Mouse (Mus musculus) 3T3-L1 (cell line): Measurements from ENCODE around the gene Gab2.

Experiments
- DNase-seq: peaks from one replicate; pipeline ENCODE4 v3.0.0-alpha.2; 2015; ENCODE audit warnings: low read depth, low spot score

The Gab2 gene

DNA sequence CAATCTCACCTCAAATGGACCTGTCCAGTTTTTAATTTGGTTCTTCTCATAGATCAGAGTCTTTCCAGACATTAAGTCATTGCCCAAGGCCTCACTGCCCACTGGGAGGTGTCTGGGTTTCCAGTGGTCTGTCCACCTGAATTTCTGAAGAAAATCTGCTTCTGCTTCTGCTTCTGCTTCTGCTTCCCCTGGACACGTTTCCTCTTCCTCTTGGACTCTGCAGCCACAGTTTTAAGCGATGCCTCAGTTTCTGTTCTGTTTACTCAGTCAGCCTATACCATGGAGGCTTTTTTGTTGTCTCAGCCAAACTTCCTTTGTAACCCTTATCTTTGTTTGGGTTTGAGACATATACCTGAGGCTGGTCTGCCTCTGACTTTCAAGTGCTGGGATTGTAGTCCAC, 170.3 kb downstream of the Gab2 start:
- no peak for DNase-seq

DNA sequence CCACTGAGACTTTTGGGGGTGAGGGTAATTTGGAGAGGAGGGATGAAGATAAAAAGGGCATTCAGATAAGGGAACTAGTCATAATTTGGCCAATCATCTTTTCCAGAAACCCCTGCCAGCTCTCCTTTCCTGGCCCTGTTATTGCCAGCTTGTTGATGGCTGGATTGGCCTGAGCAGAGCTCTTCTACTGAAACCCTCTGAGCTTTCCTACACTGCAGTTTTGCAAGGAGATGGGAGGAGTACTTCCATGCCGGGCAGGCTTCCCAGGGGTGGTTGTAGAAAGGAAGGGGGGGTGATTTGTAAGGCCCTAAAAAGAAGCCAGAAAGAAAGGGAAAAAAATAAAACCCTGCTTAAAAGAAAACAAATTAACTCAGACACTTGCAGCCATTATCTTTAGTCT, 181.2 kb downstream of the Gab2 start:
- DNase-seq = no peak

DNA sequence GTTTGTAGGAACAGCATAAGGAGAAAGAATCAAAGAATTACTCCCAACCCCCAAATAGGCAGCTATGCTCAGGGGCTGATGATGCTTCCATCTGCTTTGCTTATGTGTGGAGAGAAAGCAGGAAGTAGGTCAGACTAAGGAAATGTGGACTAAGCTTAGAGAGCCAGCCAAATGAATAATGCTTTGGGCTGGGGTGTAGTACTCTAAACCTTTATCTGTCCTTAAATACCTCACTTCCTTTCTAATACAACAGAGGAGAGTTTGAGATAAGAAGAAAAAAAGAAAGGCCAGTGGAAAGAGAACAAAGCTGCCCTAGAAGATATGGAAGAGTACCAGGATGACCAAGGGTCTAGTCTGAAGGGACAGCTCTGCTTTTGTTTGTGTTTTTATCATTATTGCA, 189.0 kb downstream of the Gab2 start:
- no peak for DNase-seq

DNA sequence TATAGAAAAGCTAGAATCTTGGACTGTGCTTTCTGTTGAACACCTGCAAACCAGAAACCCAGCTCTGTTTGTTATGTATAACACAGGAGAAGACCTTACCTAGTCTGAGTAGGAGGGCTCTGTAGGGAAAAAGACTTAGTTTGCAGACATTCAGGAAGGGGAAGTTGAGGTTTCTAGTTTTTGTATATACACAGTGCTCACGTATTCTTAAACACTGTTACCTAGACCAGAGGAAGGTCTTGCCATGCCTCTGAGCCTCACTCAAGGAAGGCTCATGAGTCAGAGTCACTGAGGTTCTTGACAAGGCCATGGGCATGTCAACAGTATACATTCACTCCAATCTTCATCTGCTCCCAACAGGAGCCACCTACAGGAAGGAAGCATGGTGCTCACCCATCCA, 189.7 kb downstream of the Gab2 start:
- DNase-seq = no peak

DNA sequence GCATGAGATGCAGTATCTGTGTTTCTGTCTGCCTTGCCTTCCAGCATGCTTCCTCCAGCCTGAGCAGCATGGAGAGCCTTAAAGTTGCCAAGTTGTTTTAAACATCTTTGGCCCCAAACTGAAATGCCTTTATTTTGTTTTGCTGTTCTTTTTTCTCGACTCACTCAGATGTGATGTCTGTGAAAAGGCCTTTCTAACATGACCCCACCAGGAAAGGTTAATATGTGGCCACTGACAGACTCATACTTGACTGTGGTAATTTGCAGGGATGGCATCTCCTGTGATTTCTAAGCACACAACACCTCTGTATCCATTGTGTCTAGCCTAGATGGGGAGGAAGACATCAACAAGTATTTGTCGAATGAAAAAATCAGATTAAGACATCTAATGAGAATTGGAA, 215.6 kb downstream of the Gab2 start:
- DNase-seq = no peak

DNA sequence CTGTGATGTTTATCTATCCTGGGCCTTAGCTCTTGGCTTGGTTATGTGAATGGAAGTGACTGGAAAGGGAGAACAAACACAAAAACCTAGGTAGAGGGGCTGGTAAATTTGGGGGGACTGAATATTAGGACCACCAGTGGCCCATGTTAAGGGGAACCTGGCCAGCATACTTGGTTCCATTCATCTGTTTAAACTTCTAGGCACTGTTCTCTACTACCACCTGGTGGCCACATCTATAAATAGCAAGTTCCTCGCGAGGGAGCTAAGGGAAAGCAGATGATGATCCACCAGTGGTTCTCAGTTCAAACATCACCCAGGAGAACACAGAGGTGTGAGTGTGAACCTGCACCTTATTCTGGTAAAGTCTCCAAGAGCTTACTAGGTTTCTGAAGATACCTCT, 216.1 kb downstream of the Gab2 start:
- peak; percentile 74 for DNase-seq

DNA sequence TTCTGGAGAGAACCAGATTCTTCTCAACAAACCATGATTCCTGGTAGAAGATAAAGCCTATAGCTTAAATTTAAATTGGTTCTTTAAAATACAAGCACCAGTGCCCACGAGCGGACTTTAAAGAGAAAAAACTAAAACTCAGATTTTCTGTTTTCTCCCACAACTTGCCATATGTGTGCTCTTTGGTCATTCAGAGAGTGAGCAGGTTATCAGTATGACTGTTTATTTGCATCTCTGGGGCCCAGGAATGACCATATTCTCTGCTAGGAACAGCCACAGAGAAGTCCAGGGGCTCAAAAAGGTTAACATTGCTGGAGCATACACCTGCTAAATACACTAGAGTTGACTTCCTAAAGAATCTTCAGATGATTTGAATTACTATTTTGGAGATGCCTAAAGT, 216.9 kb downstream of the Gab2 start:
- no peak for DNase-seq

DNA sequence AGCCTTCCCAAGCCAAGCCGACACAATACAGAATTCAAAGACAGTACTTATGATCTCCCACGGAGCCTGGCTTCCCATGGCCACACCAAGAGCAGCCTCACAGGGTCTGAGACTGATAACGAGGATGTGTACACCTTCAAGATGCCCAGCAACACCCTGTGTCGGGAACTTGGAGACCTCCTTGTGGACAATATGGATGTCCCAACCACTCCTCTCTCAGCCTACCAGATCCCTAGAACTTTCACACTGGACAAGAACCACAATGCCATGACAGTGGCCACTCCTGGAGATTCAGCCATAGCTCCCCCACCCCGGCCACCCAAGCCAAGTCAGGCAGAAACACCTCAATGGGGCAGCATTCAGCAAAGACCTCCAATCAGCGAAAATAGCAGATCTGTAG, 217.6 kb downstream of the Gab2 start:
- DNase-seq = no peak

DNA sequence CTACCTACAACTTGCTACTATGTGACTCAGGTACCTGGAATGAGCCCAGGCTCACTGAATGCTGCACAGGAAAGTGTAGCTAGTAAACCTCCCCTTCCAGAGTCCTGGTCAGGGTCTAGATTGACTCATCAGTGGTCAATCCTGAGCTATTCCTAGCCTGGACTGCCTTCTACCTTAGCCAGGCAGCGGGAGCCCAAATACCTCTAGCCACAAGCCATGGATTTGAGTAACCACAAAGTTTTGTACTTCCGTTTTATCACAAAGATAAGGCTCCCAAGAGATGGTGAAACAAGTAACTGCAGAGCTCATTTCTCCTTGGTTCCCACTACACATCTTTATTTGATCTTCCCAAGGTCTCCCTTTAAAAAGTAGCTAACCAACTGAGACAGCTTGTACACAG, 219.5 kb downstream of the Gab2 start:
- DNase-seq = no peak

DNA sequence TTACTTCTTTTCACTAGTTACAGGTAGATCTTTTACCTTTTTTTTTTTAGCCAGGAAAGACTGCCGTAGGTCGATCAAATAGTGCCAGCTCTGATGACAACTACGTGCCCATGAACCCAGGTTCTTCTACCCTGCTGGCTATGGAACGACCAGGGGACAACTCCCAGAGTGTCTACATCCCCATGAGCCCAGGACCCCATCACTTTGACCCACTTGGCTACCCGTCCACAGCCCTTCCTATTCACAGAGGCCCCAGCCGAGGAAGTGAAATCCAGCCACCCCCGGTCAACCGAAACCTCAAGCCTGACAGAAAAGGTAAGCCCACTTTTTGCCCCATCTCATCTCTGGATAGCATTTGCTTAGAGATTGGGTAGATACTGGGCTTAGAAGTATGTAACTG, 219.9 kb downstream of the Gab2 start:
- no peak for DNase-seq

DNA sequence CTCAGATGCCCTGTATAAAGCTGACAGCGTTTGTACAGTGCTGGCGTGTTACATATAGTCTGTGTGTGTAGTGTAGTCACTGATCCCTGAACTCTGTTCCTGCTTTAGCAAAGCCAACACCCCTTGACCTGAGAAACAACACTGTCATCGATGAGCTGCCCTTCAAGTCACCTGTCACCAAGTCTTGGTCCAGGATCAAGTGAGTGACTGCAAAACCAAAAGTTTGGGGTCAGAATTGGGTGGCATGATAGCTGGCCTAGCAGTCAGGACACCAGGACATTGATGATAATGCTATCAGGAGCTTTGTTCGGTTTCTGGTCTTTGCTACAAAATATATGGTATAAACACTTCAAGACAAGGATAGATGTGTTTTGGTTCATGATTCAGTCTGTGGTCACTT, 220.9 kb downstream of the Gab2 start:
- DNase-seq = no peak

DNA sequence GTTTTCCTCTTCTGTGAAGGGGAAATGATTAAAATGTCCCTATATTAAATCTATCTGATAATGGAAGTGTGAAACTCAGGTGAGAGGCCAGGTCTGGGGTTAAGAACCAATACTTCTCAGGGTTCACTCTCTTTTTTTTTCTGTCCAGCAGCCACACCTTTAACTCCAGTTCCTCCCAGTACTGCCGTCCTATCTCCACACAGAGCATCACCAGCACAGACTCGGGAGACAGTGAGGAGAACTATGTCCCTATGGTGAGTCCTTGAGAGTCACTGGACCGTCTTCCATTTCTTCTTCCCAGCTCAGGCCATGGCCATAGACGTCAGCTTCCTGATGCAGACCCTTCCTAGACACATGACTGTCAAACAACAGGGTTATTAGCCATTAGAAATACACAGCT, 221.5 kb downstream of the Gab2 start:
- DNase-seq = no peak

DNA sequence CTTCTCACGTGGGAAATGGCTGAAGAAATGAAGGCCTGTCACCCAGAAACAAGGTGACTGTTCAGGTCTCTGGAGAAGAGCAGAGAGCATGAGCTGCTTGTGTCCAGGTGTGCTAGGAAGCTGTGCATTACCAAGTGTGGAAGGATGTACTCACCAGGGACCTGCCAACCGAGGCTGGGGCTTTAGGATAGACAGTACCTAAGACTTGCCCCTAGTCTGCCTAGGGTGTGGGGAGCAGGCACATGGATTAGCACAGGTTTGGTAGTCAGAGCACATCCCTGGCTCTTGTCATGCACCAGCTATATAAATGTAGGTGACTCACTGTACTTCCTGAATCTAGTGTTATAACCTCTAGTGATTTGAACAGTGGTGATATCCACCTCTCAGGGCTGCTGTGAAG, 222.2 kb downstream of the Gab2 start:
- DNase-seq = no peak

DNA sequence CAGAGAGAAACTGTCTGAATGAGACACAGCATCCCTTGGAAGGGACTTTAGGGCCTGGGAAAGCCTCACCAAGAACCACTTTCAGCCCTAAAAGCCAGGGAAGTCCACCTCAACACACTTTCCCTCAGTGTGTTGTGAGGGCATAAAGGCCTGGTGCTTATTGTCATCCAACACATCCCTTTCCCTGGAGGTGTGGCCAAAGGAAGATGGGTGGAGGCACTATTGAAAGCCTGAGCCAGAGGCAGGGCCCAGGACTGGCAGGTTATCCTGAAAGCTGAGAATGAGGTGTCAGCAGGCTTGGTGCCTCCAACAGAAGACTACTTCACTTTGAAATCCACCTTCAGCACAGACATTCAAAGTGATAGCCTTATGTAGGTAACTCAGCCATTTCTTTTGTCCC, 223.1 kb downstream of the Gab2 start:
- no peak for DNase-seq

DNA sequence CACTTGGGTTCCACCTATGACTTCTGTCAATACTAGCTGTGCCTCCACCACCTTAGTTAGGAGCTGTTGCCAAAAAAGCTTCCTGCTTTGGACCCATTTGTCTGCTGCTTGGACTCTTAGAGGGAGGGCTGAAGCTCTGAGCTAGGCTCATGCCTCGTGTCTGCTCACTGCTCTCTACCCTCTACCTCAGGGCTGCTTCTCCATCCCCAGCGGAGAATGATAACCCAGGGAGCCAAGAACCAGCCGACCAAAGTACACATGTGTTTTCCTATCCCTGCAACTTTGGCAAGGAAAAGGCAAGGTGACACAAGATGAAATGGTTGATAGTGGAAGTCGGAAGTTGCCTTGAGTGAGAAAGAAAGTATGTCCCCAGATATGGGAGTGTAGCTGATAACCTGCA, 223.8 kb downstream of the Gab2 start:
- no peak for DNase-seq

DNA sequence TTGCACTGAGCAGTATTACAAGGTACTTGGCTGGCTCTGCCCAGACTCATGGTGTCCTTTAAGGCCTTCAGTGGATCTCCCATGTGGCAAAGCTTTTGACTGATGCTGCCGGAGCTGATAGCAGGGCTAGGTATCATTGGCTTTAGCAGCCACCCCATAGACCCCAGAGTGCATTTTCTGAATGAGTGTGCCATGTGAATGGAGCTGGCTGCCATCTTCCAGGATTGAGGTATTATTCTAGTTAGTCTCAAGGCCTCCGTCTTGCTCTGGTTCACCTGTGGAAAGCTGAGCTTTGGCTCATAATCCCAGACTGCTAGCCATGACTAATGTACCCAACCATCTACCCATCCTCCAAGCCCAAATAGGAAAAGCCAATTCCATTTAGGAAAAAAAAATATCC, 225.4 kb downstream of the Gab2 start:
- DNase-seq = no peak

DNA sequence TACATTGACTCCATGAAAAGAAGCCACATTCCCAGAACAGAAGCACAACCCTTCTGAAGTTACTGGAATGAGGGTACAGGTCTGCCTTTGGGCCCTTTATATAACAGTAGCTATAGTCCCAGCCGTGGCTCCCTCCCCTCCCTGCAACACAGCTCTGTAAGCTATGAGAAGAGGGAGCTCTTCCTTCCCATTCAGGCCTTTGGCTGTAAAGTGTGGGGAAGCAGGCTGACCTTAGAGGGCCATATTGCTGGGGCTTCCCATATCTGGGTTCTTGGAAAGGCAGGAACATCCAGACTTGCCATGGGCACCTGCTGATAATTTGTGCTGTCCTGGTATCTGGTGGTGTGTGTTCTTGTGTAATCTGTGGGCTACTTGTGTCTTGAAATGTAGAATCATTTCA, 226.2 kb downstream of the Gab2 start:
- no peak for DNase-seq

DNA sequence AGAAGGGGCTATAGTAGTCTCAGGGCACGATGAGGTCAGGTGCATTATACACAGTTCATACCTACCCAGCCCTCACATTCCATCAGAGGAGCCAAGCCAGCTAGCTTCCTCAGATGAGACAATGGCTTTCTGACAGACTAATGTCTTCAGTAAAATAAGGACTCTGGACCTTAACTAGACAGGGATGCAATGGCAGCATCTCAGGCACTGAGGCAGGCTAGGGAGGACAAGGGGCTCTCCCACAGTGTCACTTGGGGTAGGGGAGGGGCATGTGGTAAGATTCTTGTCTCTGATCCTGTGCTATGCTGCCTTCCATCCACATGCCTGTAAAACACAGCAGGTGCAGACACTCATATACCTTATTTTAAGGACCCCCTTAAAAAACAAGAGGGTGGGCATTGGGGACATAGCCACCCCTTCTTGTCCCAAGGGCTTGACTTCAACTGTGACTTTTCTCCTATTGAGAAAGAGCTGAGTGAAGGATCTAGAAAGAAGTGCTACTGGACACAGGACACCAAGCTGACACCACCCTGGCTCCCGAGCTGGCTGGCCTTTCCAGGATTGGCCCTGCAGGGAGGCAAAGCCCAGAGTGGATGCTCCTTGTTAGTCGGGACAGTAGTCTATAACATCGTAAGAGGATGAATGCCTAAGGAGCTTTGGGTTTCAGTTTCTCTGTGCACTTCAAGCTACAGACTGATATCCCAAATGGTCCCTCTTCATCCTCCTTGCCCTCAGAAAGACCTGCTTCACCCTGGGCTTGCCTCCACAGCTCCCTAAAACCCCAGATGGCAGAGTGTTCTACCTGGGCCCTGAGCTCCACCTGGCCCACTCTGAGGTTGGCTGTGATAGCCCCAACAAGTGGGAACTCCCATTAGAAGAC, 228.3 kb downstream of the Gab2 start:
- no peak for DNase-seq

DNA sequence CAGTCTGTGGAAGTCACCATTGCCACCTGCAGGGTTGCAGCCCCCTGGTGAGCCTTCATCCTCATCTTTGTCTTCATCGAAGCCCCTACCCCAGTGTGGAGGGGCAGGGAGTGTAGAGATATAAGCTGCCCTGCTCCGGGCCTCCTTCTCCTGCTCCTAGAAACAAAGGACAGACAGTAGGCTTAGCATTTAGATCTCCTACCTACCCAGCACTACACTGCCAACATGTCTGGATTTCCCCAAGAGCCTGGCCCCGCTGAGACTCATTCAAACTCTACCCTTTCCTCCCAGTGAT, 228.9 kb downstream of the Gab2 start:
- no peak for DNase-seq

DNA sequence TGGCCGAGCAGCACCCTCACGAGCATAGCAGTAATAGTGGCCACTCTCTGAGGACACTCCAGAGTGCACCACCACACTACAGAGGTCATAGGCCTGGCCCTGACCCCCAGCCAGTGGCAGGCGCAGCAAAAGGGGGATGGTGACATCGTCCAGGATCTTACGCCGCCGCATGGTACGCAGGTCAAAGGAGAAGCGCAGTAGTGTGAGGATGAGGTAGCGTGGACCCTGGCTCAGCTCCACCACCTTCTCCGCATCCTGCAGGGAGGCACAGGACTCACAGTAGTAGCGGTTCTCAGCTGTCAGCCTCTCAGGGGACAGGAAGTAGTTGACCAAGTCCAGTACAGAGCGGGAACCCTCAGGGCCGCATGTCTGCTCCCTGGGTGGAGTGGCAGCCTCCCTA, 230.2 kb downstream of the Gab2 start:
- DNase-seq = no peak

DNA sequence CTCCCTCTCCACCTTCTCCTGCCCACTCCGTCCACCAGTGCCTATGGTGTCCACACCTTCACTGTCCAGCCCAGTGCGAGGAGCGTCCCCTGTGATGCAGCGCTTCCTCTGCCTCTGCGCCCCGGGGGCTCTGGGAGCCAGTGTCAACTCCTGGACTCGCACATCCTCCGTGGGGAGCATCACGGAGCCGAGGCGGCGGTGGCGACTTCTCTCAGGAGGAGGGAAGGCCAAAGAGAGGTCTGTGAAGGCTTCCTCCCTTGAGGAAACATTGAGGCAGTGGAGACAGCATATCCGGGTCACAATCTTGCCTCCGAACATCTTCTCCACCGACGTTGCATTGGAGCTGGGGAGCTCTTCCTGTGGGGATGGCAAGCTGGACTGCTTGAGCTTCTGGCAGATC, 230.8 kb downstream of the Gab2 start:
- DNase-seq = no peak

DNA sequence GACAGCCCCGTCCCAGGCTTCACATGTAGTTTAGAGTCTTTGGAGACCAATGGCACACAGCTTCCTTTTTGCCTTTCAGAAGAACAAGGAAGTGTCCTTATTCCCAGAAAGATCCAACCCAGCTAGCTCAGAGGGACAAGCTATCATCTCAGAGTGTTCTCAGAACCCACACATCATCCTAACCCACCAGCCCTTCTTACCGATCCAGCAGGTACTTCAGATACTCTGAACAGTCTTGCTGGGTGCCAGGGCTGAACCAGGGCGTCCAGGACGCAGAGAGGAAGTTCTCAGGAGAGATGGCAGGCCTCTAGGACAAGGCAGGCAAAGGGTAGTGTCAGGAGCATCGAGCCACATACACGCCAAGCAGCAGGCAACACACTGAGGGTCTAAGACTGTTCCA, 231.5 kb downstream of the Gab2 start:
- no peak for DNase-seq

DNA sequence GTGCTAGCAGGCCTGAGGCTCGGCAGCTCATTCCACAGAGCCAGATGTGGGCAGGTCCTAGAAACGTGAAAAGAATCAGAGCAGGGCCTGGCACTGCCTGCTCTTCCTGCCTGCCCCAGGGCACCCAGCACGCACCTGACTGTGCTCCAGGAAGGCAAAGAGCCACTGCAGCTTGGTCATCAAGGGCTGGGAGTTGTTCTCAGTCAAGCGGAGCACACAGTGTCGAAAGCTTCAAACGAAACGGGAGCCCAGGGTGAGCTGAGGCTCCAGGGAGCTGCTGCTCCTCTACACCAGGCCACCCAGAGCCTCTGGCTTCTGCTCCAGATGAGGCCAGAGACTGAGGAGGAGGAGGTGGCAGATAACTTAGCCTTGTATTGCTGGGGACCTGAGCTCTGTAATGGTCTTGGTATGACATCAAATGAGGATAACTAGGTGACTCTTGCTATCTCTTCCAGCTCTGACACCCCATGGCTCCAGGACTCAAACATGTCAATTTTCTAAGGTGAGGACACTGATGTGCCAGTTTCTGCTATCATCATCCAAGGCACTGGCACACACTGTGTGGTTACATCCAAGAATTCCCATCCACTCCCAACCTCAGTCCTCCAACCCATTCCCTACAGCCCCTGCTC, 232.1 kb downstream of the Gab2 start:
- DNase-seq = no peak

DNA sequence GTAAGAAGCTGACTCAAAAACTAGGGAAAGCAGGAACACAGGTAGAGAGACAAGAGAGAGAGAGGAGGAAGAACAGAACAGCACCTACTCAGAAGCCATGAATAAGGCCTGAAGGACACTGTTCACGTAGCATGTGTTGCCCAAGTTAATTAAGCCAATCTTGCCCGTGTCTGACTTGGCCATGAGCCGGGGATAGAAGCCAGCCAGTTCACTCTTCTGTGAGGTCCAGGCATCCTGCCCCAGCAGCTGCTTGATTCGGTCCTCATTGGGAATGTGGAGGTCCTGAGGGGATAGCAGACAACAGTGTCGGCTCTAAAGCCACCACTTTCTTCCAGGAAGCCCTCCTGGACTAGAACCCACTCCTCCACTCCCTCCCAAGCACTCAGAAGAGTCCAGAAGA, 233.3 kb downstream of the Gab2 start:
- no peak for DNase-seq
